ENCODE assay signal across 8 mouse cellular contexts in genomic region chr3:95052959-95053358, GRCm38 (mm10). TPM values are rescaled to one million over a fixed set of nuclear protein-coding genes. Genes with fewer than 3 reads are reported as not detected.
DNase-seq lines count a peak whose midpoint lies in the region; ATAC-seq and TF ChIP-seq lines count a peak whose summit lies in the region.

No protein-coding gene starts in this region.

- TF ChIP-seq POLR2A in limb, embryonic 14.5 days (IDR thresholded peaks at IDR 0.05; ENCODE audit: borderline replicate concordance, extremely low read depth, insufficient read depth, insufficient read length): no peak

- WGBS in limb, embryonic 14.5 days: 38% methylated on average over 1 of the region's 1 CpGs

- peak; percentile 45 for DNase-seq in adrenal gland, adult 2 months
- DNase-seq in adrenal gland, adult 18-20 months (ENCODE audit: low spot score in 2 of 2): no peak
- peak; percentile 29 to 41 for DNase-seq in kidney, adult 8-10 months
- no peak for DNase-seq in kidney, adult 11 months
- DNase-seq in ES-CJ7 (ENCODE audit: low read depth, low spot score): peak; percentile 48
- DNase-seq in embryo, embryonic 10.5 days (ENCODE audit: low spot score): peak; percentile 76
- peak; percentile 81 for DNase-seq in limb, embryonic 14.5 days (ENCODE audit: low spot score)
- DNase-seq in skeletal muscle tissue, adult 2 months (ENCODE audit: low read depth, low spot score): peak; percentile 32

- no peak overlapping the region for H3K4me3 ChIP-seq in limb, embryonic 14.5 days (replicated peaks; ENCODE audit: low read length)

- no peak overlapping the region for H3K27ac ChIP-seq in limb, embryonic 14.5 days (replicated peaks; ENCODE audit: low read depth, low read length)

- no peaks in the 10 kb centered on the region for H3K4me1 ChIP-seq in limb, embryonic 14.5 days (ENCODE audit: control insufficient read depth, insufficient read depth, low read length)

- H3K9me3 ChIP-seq in limb, embryonic 14.5 days (ENCODE audit: control insufficient read depth, low read length): no peaks in the 10 kb centered on the region

- peaks cover 5% of the 10 kb centered on the region for H3K36me3 ChIP-seq in limb, embryonic 14.5 days (ENCODE audit: control insufficient read depth, insufficient read depth, low read length)

- ATAC-seq in limb, embryonic 14.5 days (ENCODE audit: low FRiP score, low read depth): no peak

- H3K27me3 ChIP-seq in limb, embryonic 14.5 days (ENCODE audit: control insufficient read depth, insufficient read depth, low read length): no peaks in the 10 kb centered on the region

- H3K9ac ChIP-seq in limb, embryonic 14.5 days (ENCODE audit: low read depth, low read length, severe bottlenecking): no peak overlapping the region

- no peak overlapping the region for H3K4me2 ChIP-seq in limb, embryonic 14.5 days (replicated peaks; ENCODE audit: low read depth, low read length, severe bottlenecking)

RNA-seq across cellular contexts. Expression of gene Psmd4, which starts 10.5 kb away (rescaled TPM):
- 100 to 1,000 TPM; 312 to 335 TPM for total RNA-seq in adrenal gland, adult 2 months (2021)
- 105 and 114 TPM in 2 replicates for polyA plus RNA-seq in adrenal gland, adult 2 months (2012; rRNA removed)
- total RNA-seq in adrenal gland, adult 18-20 months (2021): 100 to 1,000 TPM; 267 to 274 TPM
- 249 and 282 TPM in 2 replicates for polyA plus RNA-seq in limb, embryonic 14.5 days (2012; rRNA removed)
- 258 and 280 TPM in 2 replicates for polyA plus RNA-seq in limb, embryonic 14.5 days (2014; fragmentation: Nextera tagmentation; extraction: Ambion mirVana)

RNA-seq across cellular contexts. Expression of gene Zfp687, which starts 37.7 kb away (rescaled TPM):
- total RNA-seq in adrenal gland, adult 2 months (2021): 10 to 100 TPM; 26.3 to 29.5 TPM
- polyA plus RNA-seq in adrenal gland, adult 2 months (2012; rRNA removed): 27.9 and 32.0 TPM in 2 replicates
- total RNA-seq in adrenal gland, adult 18-20 months (2021): 10 to 100 TPM; 22.7 to 26.1 TPM
- 26.8 and 28.8 TPM in 2 replicates for polyA plus RNA-seq in limb, embryonic 14.5 days (2012; rRNA removed)
- 18.8 and 23.2 TPM in 2 replicates for polyA plus RNA-seq in limb, embryonic 14.5 days (2014; fragmentation: Nextera tagmentation; extraction: Ambion mirVana)

RNA-seq across cellular contexts. Expression of gene Pip5k1a, which starts 53.8 kb away (rescaled TPM):
- total RNA-seq in adrenal gland, adult 2 months (2021): 10 to 100 TPM; 40.8 to 49.9 TPM
- polyA plus RNA-seq in adrenal gland, adult 2 months (2012; rRNA removed): 16.4 and 18.7 TPM in 2 replicates
- 10 to 100 TPM; 50.9 to 55.4 TPM for total RNA-seq in adrenal gland, adult 18-20 months (2021)
- 35.1 and 41.2 TPM in 2 replicates for polyA plus RNA-seq in limb, embryonic 14.5 days (2012; rRNA removed)
- polyA plus RNA-seq in limb, embryonic 14.5 days (2014; fragmentation: Nextera tagmentation; extraction: Ambion mirVana): 15.7 and 16.5 TPM in 2 replicates

RNA-seq across cellular contexts. Expression of gene Vps72, which starts 57.9 kb away (rescaled TPM):
- total RNA-seq in adrenal gland, adult 2 months (2021): 10 to 100 TPM; 52.4 to 64.0 TPM
- 82.4 and 83.0 TPM in 2 replicates for polyA plus RNA-seq in adrenal gland, adult 2 months (2012; rRNA removed)
- total RNA-seq in adrenal gland, adult 18-20 months (2021): 10 to 100 TPM; 45.8 to 59.5 TPM
- 125 and 130 TPM in 2 replicates for polyA plus RNA-seq in limb, embryonic 14.5 days (2012; rRNA removed)
- 141 and 163 TPM in 2 replicates for polyA plus RNA-seq in limb, embryonic 14.5 days (2014; fragmentation: Nextera tagmentation; extraction: Ambion mirVana)

Comparison
In these comparisons a context has a peak if more than half of its experiments do, and no peak if none do; other contexts are left out.
1. DNase-seq: peak in adrenal gland, adult 2 months (single experiment), kidney, adult 8-10 months (2 of 2), ES-CJ7 (single experiment), embryo, embryonic 10.5 days (single experiment), limb, embryonic 14.5 days (single experiment) and skeletal muscle tissue, adult 2 months (single experiment); none in adrenal gland, adult 18-20 months (0 of 2) and kidney, adult 11 months (single experiment).